Mouse (Mus musculus) T-helper 17 cell (primary cell): ENCODE measurements at regions not wholly inside any gene's neighbourhood (a gene's known extent, or its start where the extent isn't known, plus 50 kb on each side); places are given as distances from the start of the nearest gene placed in this dataset.

Source experiments
- in situ Hi-C, 2 experiments: fragments of 300-600 bp; cut with MboI, MseI; formaldehyde crosslinking; loops; 1 replicate in 1 of 2; 2 replicates in 1 of 2; pipeline ENCODE4 v1.15.1; 2025; ENCODE audit warnings: high pct_unique_total_duplicates in 2 of 2

DNA sequence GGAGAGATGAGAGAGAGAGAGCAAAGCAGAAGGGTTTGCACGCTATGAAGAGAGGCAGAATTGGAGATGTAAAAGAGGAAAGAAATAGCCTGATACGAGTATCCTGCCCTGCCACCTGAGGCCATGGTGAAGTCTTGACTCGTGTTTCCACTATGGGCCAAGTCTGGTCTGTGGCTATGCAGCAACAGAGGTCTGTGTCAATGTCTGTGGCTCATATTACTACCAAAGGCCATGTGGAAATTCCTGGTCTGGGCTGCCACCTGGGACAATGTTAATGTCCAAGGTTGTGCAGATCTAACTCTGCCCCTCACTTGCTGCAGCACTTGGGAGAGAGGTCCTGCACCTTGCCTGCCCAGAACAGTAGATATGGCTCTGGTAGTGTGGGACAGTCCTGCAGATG lies 132.8 kb upstream of the Rag2 start:
- in situ Hi-C loops: no loop called here

GRCm38 (mm10) chr2:101508116-101508515 lies 116.4 kb upstream of the Rag2 start:
- in situ Hi-C loops: no loop called here
